Mouse (Mus musculus): ENCODE data around the gene Cfap61. TPM values are rescaled to one million over a fixed set of nuclear protein-coding genes. Genes with fewer than 3 reads are reported as not detected.

The Cfap61 gene
- polyA plus RNA-seq, 1 experiment: 0.33 TPM

DNA sequence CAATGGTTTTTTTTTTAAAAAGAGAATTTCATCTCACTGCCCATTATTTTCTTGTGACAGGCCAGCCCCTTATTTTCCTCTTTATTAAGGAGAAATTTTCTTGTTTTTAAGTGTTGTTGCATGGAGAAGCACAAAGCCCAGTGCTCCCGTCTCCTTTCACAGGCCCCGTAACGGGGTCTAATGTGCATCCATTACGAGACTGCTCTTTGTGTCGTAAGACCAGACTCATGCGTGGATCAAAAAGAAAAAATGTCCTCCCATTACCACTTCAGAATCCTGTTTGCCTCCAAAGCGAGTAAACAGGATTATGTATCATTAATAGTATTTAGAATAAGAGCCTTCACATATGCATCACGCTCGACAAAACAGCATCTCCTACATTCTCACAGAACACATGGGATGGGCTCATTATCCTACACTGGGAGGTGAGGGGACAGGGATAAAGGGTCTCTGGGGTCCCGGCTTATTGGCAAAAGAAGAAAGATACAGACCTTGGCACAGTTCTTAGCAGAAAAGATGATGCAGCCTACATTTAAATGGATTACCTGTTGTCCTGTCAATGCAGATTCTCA lies 166.0 kb downstream of the Cfap61 start:
- no peak for TF ChIP-seq POLR2A (IDR thresholded peaks at IDR 0.05; ENCODE audit: low read depth, low read length)
- no peak for TF ChIP-seq CTCF (IDR thresholded peaks at IDR 0.05; ENCODE audit: borderline replicate concordance, insufficient read depth, low read length)
- Histone ChIP-seq H3K4me1 (ENCODE audit: control insufficient read depth, insufficient read depth, low read length) (no peaks in the 10 kb centered on the region), H3K27ac (ENCODE audit: insufficient read depth, low read length) (no peak overlapping the region), H3K4me3 (ENCODE audit: insufficient read depth, low read length) (no peak overlapping the region)

DNA sequence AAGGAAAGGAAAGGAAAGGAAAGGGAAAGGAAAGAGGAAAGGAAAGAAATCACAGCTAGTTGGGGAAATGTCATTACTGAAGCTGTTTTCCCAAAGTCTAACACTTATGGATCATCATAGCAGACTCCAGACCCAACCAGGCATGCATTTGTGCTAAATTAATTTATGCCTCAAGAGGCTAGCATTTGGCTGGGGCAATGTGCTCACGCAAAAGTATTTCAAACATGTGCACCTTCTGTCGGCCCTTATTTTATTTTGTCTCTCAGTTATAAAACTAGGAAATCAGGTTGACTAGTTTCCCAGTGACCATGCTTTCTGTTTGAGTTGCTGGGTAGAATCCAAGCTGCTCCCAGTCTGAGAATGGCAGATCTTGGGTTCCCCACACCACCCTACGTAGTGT lies 168.0 kb downstream of the Cfap61 start:
- no peak overlapping the region for H3K27ac ChIP-seq (ENCODE audit: insufficient read depth, low read length)
- H3K4me3 ChIP-seq (ENCODE audit: insufficient read depth, low read length): no peak overlapping the region
- no peaks in the 10 kb centered on the region for H3K4me1 ChIP-seq (ENCODE audit: control insufficient read depth, insufficient read depth, low read length)
- TF ChIP-seq POLR2A (IDR thresholded peaks at IDR 0.05; ENCODE audit: low read depth, low read length) (no peak), CTCF (IDR thresholded peaks at IDR 0.05; ENCODE audit: borderline replicate concordance, insufficient read depth, low read length) (no peak)

DNA sequence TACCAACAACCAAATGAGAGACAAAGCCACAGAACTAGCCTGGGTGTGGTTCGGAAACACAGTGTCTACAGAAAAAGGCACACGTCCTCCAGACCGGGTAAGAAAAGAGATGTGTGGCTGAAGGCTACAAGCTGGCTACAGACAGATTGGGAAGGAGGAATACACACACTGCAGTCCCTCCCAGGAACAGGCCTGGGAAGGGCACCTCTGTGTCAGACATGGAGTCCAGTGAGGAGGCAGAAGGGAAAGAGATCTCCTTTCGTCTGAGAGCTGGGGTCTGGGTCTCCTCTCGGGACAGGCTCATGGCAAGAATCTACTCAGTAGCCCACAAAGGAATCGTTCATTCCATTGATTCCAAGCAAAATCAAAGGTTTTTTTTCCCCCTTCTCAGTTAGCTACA lies 170.8 kb downstream of the Cfap61 start:
- no peak for TF ChIP-seq POLR2A (IDR thresholded peaks at IDR 0.05; ENCODE audit: low read depth, low read length)
- no peak for TF ChIP-seq CTCF (IDR thresholded peaks at IDR 0.05; ENCODE audit: borderline replicate concordance, insufficient read depth, low read length)
- H3K4me1 ChIP-seq (ENCODE audit: control insufficient read depth, insufficient read depth, low read length): no peaks in the 10 kb centered on the region
- H3K27ac ChIP-seq (ENCODE audit: insufficient read depth, low read length): no peak overlapping the region
- no peak overlapping the region for H3K4me3 ChIP-seq (ENCODE audit: insufficient read depth, low read length)

DNA sequence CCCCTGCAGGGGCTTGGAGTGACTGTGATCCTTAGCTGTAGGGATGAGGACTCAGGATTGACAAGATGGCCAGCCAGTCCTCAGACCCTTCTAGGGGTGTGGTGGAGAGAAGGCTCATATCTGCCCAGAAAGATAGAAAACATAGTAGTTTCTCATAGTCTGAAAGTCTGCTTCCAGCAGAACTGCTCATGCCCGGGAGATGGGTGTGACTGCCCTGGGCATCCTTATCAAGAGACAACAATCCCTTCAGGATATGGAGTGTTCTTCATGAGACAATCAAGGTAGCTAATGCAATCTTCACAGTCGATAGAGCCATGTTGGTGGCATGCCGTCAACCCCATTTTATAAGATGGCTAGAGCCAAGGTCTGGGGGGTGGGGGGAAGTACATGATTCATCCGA lies 173.4 kb downstream of the Cfap61 start:
- no peak overlapping the region for H3K27ac ChIP-seq (ENCODE audit: insufficient read depth, low read length)
- H3K4me3 ChIP-seq (ENCODE audit: insufficient read depth, low read length): no peak overlapping the region
- no peaks in the 10 kb centered on the region for H3K4me1 ChIP-seq (ENCODE audit: control insufficient read depth, insufficient read depth, low read length)
- TF ChIP-seq POLR2A (IDR thresholded peaks at IDR 0.05; ENCODE audit: low read depth, low read length) (no peak), CTCF (IDR thresholded peaks at IDR 0.05; ENCODE audit: borderline replicate concordance, insufficient read depth, low read length) (no peak)

DNA sequence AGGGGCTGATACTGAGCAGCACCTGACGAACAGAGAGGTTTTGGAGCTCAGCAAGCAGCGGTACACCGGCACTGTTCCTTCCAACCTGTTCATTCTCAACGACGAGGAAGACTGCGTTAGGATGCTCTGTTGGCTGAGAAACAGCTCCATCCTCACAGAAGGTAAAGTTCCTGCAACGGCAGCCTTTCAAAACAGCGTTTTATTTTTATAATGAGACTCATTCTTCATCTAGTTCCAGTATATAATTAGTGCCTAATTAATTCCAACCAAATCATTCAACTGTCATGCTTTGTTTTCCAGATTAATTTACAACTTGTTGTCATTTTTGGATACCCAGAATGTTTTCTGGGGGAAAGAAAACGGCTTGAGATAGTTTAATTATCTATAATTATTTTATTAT lies 175.3 kb downstream of the Cfap61 start:
- Histone ChIP-seq H3K4me1 (ENCODE audit: control insufficient read depth, insufficient read depth, low read length) (no peaks in the 10 kb centered on the region), H3K27ac (ENCODE audit: insufficient read depth, low read length) (no peak overlapping the region), H3K4me3 (ENCODE audit: insufficient read depth, low read length) (no peak overlapping the region)
- TF ChIP-seq CTCF (IDR thresholded peaks at IDR 0.05; ENCODE audit: borderline replicate concordance, insufficient read depth, low read length): no peak
- TF ChIP-seq POLR2A (IDR thresholded peaks at IDR 0.05; ENCODE audit: low read depth, low read length): no peak

DNA sequence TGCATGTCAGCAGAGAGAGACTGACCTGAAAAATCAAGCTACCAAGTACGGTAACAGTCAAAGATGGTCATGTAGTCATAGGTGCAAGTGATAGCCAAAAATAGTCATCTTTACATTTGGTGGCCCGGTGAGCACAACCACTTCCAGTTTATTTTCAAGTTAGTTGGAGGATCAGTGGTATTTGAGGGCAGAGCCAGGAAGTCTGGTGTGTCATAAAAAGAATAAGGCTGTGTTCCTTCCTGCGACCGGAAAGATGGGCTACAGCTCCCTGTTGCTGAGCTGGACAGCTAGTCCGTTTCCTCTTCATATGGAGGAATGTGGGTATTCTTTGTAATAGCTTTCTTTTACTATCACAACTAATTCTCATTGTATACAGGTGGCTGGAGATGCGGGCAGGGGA lies 181.7 kb downstream of the Cfap61 start:
- TF ChIP-seq POLR2A (IDR thresholded peaks at IDR 0.05; ENCODE audit: low read depth, low read length) (no peak), CTCF (IDR thresholded peaks at IDR 0.05; ENCODE audit: borderline replicate concordance, insufficient read depth, low read length) (no peak)
- Histone ChIP-seq H3K4me1 (ENCODE audit: control insufficient read depth, insufficient read depth, low read length) (no peaks in the 10 kb centered on the region), H3K4me3 (ENCODE audit: insufficient read depth, low read length) (no peak overlapping the region), H3K27ac (ENCODE audit: insufficient read depth, low read length) (no peak overlapping the region)

DNA sequence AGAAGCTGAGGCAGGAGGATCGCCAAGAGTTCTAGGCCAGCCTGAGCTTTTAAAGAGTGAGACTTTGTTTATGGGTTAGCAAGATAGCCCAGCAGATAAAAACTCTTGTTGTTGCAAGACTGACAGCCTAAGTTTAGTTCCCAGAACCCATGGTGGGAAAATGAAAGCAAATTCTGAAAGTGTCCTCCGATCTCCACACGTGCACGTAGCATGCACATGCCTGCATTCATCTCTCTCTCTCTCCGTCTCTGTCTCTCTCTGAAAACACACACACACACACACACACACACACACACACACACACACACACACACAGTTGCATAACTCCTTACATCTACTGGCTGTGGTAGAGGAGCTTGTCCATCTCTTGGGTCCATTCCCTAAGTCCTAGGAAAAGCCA lies 182.1 kb downstream of the Cfap61 start:
- Histone ChIP-seq H3K4me3 (ENCODE audit: insufficient read depth, low read length) (no peak overlapping the region), H3K4me1 (ENCODE audit: control insufficient read depth, insufficient read depth, low read length) (no peaks in the 10 kb centered on the region), H3K27ac (ENCODE audit: insufficient read depth, low read length) (no peak overlapping the region)
- TF ChIP-seq POLR2A (IDR thresholded peaks at IDR 0.05; ENCODE audit: low read depth, low read length) (no peak), CTCF (IDR thresholded peaks at IDR 0.05; ENCODE audit: borderline replicate concordance, insufficient read depth, low read length) (no peak)

DNA sequence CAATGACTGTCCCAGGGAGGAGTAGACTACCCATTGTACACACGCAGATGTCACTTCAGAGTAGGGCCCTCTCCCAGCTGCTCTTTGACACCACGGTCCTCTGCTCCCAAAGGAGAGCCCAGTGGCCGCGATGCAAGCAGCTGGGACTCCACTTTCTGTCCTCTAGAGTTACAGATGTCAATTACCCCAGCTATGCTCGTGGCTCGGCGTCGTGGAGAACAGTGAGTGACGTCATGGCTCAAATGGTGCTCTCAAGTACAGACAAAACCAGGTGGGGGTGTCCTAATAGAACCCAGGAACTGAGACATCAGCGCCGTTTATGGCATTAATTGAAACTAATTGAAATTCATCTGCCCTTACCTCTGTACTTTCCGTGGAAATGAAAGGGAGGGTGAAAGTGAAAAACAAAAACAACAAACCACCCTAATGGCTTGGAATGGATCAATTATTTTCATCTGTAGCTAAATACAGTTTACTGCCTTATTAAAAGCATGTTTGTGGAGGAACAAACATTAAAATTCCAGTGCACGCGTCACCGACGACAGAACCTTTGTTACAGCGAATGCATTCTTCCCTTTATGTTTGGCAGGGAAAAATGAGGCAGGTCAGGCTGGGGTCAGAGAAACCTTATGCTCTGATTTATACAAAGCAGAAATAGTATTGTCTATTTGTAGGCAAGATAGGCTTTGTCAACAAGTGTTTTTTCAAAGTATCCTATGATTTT lies 182.8 kb downstream of the Cfap61 start:
- no peak overlapping the region for H3K27ac ChIP-seq (ENCODE audit: insufficient read depth, low read length)
- TF ChIP-seq CTCF (IDR thresholded peaks at IDR 0.05; ENCODE audit: borderline replicate concordance, insufficient read depth, low read length) (no peak), POLR2A (IDR thresholded peaks at IDR 0.05; ENCODE audit: low read depth, low read length) (no peak)
- H3K4me3 ChIP-seq (ENCODE audit: insufficient read depth, low read length): no peak overlapping the region
- H3K4me1 ChIP-seq (ENCODE audit: control insufficient read depth, insufficient read depth, low read length): no peaks in the 10 kb centered on the region

DNA sequence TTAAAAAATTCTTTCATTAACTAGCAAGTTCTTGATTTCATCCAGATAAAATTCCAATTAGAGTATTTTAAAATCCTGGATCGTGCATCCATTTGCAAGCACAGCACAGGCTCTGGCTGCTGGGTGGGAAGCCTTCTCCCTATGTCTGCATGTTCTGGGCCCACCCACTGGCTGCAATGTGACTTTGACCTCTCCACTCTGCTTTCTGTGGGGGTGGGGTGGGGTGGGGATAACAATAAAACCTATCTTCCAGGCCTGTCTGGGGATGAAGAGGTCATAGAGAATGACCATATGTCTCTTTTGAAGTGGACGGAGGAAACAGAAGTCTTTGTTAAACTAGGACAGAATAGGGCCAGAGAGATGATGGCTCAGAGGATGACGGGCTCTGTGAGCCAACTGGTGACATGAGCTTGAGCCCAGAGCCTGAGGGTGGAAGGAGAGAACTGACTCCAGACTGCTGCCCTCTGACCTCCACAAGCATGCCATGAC lies 183.4 kb downstream of the Cfap61 start:
- TF ChIP-seq CTCF (IDR thresholded peaks at IDR 0.05; ENCODE audit: borderline replicate concordance, insufficient read depth, low read length): no peak
- no peak for TF ChIP-seq POLR2A (IDR thresholded peaks at IDR 0.05; ENCODE audit: low read depth, low read length)
- H3K27ac ChIP-seq (ENCODE audit: insufficient read depth, low read length): no peak overlapping the region
- H3K4me1 ChIP-seq (ENCODE audit: control insufficient read depth, insufficient read depth, low read length): no peaks in the 10 kb centered on the region
- H3K4me3 ChIP-seq (ENCODE audit: insufficient read depth, low read length): no peak overlapping the region

DNA sequence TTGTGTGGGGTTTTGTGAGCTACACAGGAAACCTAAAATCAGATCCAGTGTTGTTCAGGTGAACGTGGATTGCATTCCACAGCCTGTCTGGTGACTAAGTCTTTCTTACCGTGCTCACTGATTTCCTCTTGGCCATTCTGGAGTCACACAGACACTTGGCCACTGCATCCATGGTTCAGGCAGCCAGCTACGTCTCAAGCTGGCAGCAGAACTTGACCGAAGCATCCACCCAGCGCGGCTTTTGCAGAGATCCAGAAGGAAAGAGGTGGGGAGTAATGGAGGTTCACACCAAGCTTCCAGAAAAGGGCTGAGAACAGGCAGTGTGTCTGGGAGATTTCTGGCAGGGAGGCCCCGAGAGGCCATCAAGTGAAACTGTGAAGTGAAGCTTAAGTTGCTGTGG lies 187.0 kb downstream of the Cfap61 start:
- no peak overlapping the region for H3K4me3 ChIP-seq (ENCODE audit: insufficient read depth, low read length)
- TF ChIP-seq CTCF (IDR thresholded peaks at IDR 0.05; ENCODE audit: borderline replicate concordance, insufficient read depth, low read length): no peak
- no peak for TF ChIP-seq POLR2A (IDR thresholded peaks at IDR 0.05; ENCODE audit: low read depth, low read length)
- no peaks in the 10 kb centered on the region for H3K4me1 ChIP-seq (ENCODE audit: control insufficient read depth, insufficient read depth, low read length)
- no peak overlapping the region for H3K27ac ChIP-seq (ENCODE audit: insufficient read depth, low read length)

All from embryonic fibroblast, embryonic 13.5 days (primary cell).